Mouse (Mus musculus): ENCODE data around the gene Kazn.

DNA sequence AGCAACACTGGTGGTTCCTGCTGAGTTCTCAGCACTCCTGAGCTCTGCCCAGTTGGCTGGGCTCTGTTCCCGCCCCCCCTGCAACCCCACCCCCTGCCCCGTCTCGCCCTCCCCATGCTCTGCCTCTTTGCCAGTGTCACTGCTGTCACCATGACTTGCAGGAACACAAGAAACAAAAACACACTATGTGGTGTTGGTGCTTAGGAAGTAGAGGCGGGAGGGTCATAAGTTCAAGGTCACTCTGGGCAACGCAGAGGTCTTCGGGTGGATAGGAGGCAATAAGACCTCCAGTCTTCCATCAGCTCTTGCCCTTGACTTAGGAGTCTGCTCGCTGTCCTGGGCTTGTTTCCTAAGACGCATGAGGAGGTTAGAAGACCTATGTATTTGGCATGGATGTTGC lies 10.9 kb upstream of the Kazn start:
- TF ChIP-seq POLR2A (IDR thresholded peaks at IDR 0.05; ENCODE audit: borderline replicate concordance, control insufficient read depth, low read depth, low read length) = no peak
- no peak for TF ChIP-seq CTCF (IDR thresholded peaks at IDR 0.05; ENCODE audit: control insufficient read depth, insufficient read depth, low read length)
